13 mouse cellular contexts compared by ENCODE assay signal in genomic region chr8:7286581-7286980, GRCm38 (mm10).
"Had no signal": no experiment of that assay in that cellular context is flagged by ENCODE, and none has a peak within 500 bp of the region (broad histone marks: within the 10 kb centered on the region; RNA-seq: fewer than 3 reads in every experiment).

No protein-coding gene starts in this region.

- H3K4me2 ChIP-seq: lung, embryonic 14.5 days; midbrain, embryonic 12.5 days; neural tube, embryonic 12.5 days had no signal

- H3K4me3 ChIP-seq: midbrain, embryonic 10.5 days; midbrain, embryonic 12.5 days; neural tube, embryonic 12.5 days had no signal

- H3K27me3 ChIP-seq: midbrain, embryonic 12.5 days; neural tube, embryonic 12.5 days had no signal

- H3K36me3 ChIP-seq: midbrain, embryonic 10.5 days; midbrain, embryonic 12.5 days; neural tube, embryonic 12.5 days had no signal

- H3K9ac ChIP-seq: lung, embryonic 14.5 days; midbrain, embryonic 12.5 days; neural tube, embryonic 12.5 days had no signal

- ATAC-seq: midbrain, embryonic 16.5 days had no signal

- H3K9me3 ChIP-seq: midbrain, embryonic 10.5 days; midbrain, embryonic 12.5 days; neural tube, embryonic 12.5 days had no signal

- DNase-seq: lung, adult 18-20 months; lung, embryonic 14.5 days; lung, postnatal 10 days; lung, postnatal 4 days; midbrain, embryonic 14.5 days; right cerebral cortex, postnatal 14 days; thymus, adult 18-20 months; thymus, postnatal 14 days; thymus, postnatal 36 days had no signal

- H3K27ac ChIP-seq: midbrain, embryonic 10.5 days; midbrain, embryonic 12.5 days; neural tube, embryonic 12.5 days had no signal

- H3K4me1 ChIP-seq: midbrain, embryonic 10.5 days; midbrain, embryonic 12.5 days; neural tube, embryonic 12.5 days had no signal
